Mouse (Mus musculus) intestine, embryonic 16.5 days (tissue): Measurements from ENCODE around the gene Ift81. TPM values are rescaled to one million over a fixed set of nuclear protein-coding genes. Genes with fewer than 3 reads are reported as not detected.

Experiments
- ATAC-seq: fragments of 200-750 bp; cut with Nextera tagmentation; 2 replicates; pipeline ENCODE4 v1.8.0; 2017; ENCODE audit warnings: moderate TSS enrichment, moderate library complexity
- H3K27ac ChIP-seq: fragments of 300-500 bp; sonication (generic); 2 replicates; pipeline ENCODE4 v1.5.1; 2014; ENCODE audit warnings: mild to moderate bottlenecking, low read length
- H3K27me3 ChIP-seq: fragments of 300-500 bp; sonication (generic); replicated peaks from 2 replicates; pipeline ENCODE4 v1.6.1; 2014; ENCODE audit warnings: low read length, control low read depth, mixed read lengths; ENCODE audit not compliant: control insufficient read depth, insufficient read depth
- H3K36me3 ChIP-seq: fragments of 300-500 bp; sonication (generic); 2 replicates; pipeline ENCODE4 v1.6.1; 2014; ENCODE audit warnings: low read length, control low read depth; ENCODE audit not compliant: control insufficient read depth, insufficient read depth
- H3K4me1 ChIP-seq: fragments of 300-500 bp; sonication (generic); 2 replicates; pipeline ENCODE4 v1.6.1; 2014; ENCODE audit warnings: low read length, control low read depth, mixed read lengths; ENCODE audit not compliant: control insufficient read depth, insufficient read depth
- H3K4me2 ChIP-seq: fragments of 300-500 bp; sonication (generic); 2 replicates; pipeline ENCODE4 v1.6.1; 2014; ENCODE audit warnings: low read depth, low read length, control low read depth
- H3K4me3 ChIP-seq: fragments of 300-500 bp; sonication (generic); 2 replicates; pipeline ENCODE4 v1.5.1; 2014; ENCODE audit warnings: mild to moderate bottlenecking, low read length
- H3K9ac ChIP-seq: fragments of 300-500 bp; sonication (generic); 2 replicates; pipeline ENCODE4 v1.6.1; 2014; ENCODE audit warnings: low read depth, low read length
- H3K9me3 ChIP-seq: fragments of 300-500 bp; sonication (generic); 2 replicates; pipeline ENCODE4 v1.6.1; 2016; ENCODE audit warnings: low read length, control low read depth; ENCODE audit not compliant: control insufficient read depth
- WGBS: fragments of 180-500 bp; shearing (Covaris S2); extraction: QIAGEN DNeasy Blood & Tissue Kit; methylation state at CpG from one replicate; pipeline ENCODE4 v1.1.7; 2014; 5-methylcytosine and 5-hydroxymethylcytosine counted together
- polyA plus RNA-seq: library from polyadenylated mRNA; unstranded; fragments of >200 nt; fragmentation: Nextera tagmentation; extraction: Ambion mirVana; gene quantifications from 2 replicates; pipeline ENCODE4 v1.2.1, GENCODE M21; 2015

The Ift81 gene
- polyA plus RNA-seq, 1 experiment from 2014 or later, result 24.2 TPM

DNA sequence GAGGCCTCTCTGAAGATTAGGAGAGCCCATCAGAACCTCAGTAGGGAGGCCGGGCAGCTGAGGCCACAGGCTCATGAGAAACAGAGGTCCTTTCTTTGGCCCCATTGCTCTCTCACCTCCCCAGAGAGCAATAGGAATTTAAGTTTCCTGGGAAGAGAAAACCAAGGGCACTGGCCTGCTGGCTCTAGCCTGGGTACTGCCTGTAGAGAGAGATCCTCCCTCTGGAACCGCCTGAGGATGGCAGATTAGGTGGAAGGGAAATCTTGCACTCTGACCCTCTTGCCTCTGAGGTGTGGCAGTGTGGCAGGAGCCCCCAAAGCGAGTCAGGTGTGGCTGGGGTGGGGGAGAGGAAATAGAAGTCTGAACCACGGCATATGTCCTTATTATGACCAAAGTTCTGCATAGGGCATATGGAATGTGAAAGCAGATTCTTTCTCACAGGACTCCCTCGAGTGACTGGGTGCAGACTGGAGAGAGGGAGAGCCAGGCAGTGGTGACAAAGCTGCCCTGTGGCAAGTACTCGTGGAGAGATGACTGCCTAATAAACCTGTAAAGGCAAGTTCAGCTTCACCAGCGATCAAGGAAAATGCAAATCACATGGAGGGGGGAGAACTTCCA is 95.2 kb downstream of the Ift81 start:
- H3K9ac ChIP-seq, result 0 out of 2 replicates have a peak overlapping the region, but pooled peaks have one; percentile 1
- peak overlapping the region; percentile 61 for H3K27ac ChIP-seq
- H3K4me1 ChIP-seq, result peaks cover 46% of the 10 kb centered on the region
- H3K36me3 ChIP-seq, result no peaks in the 10 kb centered on the region
- WGBS, result 38% methylated on average over 7 of the region's 7 CpGs
- no peaks in the 10 kb centered on the region for H3K9me3 ChIP-seq
- no peak overlapping the region for H3K4me3 ChIP-seq
- H3K4me2 ChIP-seq, result 0 out of 2 replicates have a peak overlapping the region, but pooled peaks have one; percentile 14
- no peaks in the 10 kb centered on the region for H3K27me3 ChIP-seq
- ATAC-seq, result peak; percentile 61

DNA sequence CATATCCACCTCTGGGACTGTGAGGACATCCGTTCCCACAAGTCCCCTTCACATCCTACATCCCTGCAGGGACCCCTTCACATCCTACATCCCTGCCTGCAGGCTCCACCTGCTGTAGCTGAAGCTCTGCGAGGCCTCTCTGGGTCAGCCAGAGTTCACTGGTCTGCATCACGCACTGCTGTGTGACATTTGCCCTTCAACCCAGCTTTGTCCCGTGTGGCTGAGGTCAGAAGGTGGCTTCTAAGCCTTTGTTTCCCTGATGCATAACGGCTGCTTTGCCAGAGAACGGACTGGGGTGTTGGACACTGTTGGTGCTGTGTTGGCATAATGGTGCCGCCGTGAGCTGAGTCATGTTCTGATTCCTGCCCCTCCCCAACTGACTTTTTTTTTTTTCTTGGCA is 96.1 kb downstream of the Ift81 start:
- H3K4me1 ChIP-seq, result peaks cover 52% of the 10 kb centered on the region
- no peaks in the 10 kb centered on the region for H3K9me3 ChIP-seq
- no peak overlapping the region for H3K4me3 ChIP-seq
- H3K9ac ChIP-seq, result no peak overlapping the region
- ATAC-seq, result no peak
- no peaks in the 10 kb centered on the region for H3K27me3 ChIP-seq
- peak overlapping the region; percentile 61 for H3K27ac ChIP-seq
- 0 out of 2 replicates have a peak overlapping the region, but pooled peaks have one; percentile 3 for H3K4me2 ChIP-seq
- WGBS, result 38% methylated on average over 8 of the region's 8 CpGs
- no peaks in the 10 kb centered on the region for H3K36me3 ChIP-seq

DNA sequence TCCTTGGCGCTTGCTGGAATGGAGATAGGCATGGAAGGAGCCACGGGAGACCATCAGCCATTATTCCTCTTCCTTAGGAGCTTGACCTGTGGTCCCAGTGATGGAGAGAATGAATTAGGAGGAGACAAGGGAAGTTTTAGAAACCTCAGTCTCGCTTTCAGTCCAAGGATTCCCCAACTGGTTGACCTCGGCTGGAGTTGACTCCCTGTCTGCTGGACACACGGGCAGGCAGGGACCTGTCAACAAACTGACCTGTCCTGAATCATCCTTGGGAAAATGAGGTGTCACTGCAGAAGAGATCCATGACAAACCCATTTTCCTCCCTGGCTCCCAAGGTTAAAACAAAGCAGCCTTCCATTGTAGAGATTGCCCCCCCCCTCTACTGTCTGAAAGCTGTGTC is 97.4 kb downstream of the Ift81 start:
- 88% methylated on average over 5 of the region's 5 CpGs for WGBS
- peaks cover 54% of the 10 kb centered on the region for H3K4me1 ChIP-seq

DNA sequence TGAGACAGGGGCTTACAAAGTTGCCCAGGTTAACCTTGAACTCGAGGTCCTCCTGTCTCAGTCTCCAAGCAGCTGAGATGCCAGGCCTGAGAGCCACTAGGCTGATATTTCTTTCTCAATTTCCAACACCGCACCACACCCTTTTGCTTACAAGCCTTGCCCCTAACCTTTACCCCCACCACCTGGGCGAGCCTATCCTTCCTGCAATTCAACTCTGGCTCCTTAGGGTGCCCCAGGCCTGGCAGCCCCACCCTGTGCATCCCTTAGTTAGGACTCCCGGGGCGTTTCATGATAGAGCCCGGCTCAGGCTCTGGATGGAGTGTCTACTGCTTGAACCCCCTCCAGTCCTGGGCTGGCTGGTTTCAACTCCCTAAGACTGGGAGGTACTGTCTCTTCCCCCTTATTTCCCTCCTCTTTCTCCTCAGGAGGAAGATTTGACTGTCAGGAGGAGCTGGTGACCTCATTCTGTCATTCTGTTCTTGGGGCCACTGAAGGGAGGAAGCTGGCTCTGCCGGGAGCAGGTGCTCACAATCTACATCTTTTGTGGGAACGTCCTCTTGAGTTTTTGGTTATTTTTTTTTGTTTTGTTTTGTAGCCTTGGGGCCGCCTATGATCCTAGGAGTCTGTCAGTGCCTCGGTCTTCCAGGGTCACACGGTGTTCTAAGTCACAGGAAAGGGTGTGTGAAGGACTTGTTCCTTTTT is 98.1 kb downstream of the Ift81 start:
- peak; percentile 86 for ATAC-seq
- H3K4me2 ChIP-seq, result peak overlapping the region; percentile 29
- no peaks in the 10 kb centered on the region for H3K9me3 ChIP-seq
- peak overlapping the region; percentile 25 for H3K27ac ChIP-seq
- H3K4me3 ChIP-seq, result 0 out of 2 replicates have a peak overlapping the region, but pooled peaks have one; percentile 3
- H3K36me3 ChIP-seq, result no peaks in the 10 kb centered on the region
- WGBS, result 62% methylated on average over 11 of the region's 11 CpGs
- H3K9ac ChIP-seq, result no peak overlapping the region
- H3K4me1 ChIP-seq, result peaks cover 60% of the 10 kb centered on the region
- H3K27me3 ChIP-seq, result no peaks in the 10 kb centered on the region

More for the DNA sequence above, 97.4 kb downstream of the Ift81 start:
- Histone ChIP-seq H3K9me3 (no peaks in the 10 kb centered on the region), H3K27ac (peak overlapping the region; percentile 25), H3K9ac (no peak overlapping the region), H3K27me3 (no peaks in the 10 kb centered on the region), H3K4me2 (no peak overlapping the region), H3K36me3 (no peaks in the 10 kb centered on the region), H3K4me3 (no peak overlapping the region)
- no peak for ATAC-seq

DNA sequence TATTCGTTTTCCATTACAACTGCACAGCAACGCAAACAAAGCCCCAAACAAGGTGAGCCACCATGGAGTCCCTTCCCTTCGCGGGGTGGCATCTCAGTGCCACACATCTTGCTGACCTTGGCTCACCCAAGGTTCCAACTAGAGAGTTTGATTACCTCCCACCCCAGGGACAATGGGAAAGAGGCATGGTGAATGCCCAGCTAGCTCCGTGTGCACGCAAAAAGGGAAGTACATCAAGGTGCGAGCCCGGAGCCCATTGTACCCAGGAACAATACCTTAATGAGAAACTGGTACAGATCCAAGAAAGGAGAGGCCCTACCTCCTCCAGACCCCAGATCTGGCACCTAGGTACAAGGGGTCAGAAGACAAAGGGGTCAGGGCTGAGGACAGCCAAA is 100.2 kb downstream of the Ift81 start:
- H3K9me3 ChIP-seq, result no peaks in the 10 kb centered on the region
- no peak overlapping the region for H3K9ac ChIP-seq
- H3K4me3 ChIP-seq, result no peak overlapping the region
- ATAC-seq, result no peak
- no peaks in the 10 kb centered on the region for H3K36me3 ChIP-seq
- H3K27me3 ChIP-seq, result no peaks in the 10 kb centered on the region
- no peak overlapping the region for H3K27ac ChIP-seq
- H3K4me2 ChIP-seq, result 0 out of 2 replicates have a peak overlapping the region, but pooled peaks have one; percentile 15
- WGBS, result 39% methylated on average over 8 of the region's 8 CpGs
- H3K4me1 ChIP-seq, result peaks cover 49% of the 10 kb centered on the region

DNA sequence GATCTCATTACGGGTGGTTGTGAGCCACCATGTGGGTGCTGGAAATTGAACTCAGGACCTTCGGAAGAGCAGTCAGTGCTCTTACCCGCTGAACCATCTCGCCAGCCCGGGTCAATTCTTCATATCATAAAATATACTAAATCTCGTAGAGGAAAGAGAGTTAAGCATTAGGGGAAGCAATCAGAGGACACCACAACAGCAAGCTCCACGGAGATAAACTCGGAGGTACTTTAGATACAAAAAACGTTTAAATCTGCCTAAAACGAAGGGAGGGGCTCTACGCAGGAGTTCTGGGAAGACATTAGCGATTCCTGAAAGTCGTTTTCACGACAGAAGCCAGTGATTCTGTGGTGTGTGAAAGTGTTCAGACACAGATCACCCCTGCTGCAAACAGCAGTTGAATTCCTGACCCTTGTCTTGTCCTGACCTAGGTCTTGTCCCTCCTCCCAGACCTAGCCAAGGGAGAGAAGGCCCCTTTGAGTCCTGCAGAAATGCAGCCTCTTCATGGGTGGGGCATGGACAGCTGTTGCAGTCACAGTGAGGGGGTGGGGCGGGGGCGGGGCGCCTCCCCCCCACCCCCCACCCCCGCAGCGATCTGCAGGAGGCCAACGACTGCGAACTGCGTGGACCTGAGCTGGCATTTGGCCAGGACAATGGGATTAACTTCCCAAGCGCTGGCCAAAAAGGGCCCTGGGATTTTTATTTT is 100.7 kb downstream of the Ift81 start:
- H3K27me3 ChIP-seq, result no peaks in the 10 kb centered on the region
- H3K4me1 ChIP-seq, result peaks cover 43% of the 10 kb centered on the region
- 40% methylated on average over 23 of the region's 23 CpGs for WGBS
- H3K27ac ChIP-seq, result no peak overlapping the region
- H3K9me3 ChIP-seq, result no peaks in the 10 kb centered on the region
- H3K9ac ChIP-seq, result peak overlapping the region; percentile 43; the same call in 1 of the 2 replicates
- ATAC-seq, result no peak
- H3K4me3 ChIP-seq, result no peak overlapping the region
- 0 out of 2 replicates have a peak overlapping the region, but pooled peaks have one; percentile 15 for H3K4me2 ChIP-seq
- no peaks in the 10 kb centered on the region for H3K36me3 ChIP-seq

DNA sequence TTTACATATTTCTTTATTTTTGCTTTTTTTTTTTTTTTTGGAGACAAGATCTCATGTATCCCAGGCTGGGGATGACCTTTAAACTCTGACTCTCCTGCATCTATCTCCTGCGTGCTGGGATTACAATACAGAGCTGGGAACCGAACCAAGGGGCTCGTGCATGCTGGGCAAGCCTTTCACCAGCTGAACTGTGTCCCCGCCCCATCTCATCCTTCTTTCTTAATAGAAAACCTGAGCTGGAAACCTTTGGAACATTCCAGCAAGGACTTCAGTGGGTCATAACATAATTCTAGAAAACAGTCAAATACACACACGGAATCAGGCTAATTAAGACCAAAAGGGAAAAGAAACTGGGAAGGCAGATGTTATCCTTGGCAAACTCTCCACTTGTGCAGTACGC is 102.3 kb downstream of the Ift81 start:
- H3K27ac ChIP-seq, result peak overlapping the region; percentile 75; the same call in 1 of the 2 replicates
- no peak overlapping the region for H3K9ac ChIP-seq
- no peak for ATAC-seq
- H3K4me1 ChIP-seq, result peaks cover 30% of the 10 kb centered on the region
- H3K9me3 ChIP-seq, result no peaks in the 10 kb centered on the region
- H3K36me3 ChIP-seq, result no peaks in the 10 kb centered on the region
- no peaks in the 10 kb centered on the region for H3K27me3 ChIP-seq
- WGBS, result 61% methylated on average over 6 of the region's 6 CpGs
- H3K4me3 ChIP-seq, result no peak overlapping the region
- H3K4me2 ChIP-seq, result no peak overlapping the region

DNA sequence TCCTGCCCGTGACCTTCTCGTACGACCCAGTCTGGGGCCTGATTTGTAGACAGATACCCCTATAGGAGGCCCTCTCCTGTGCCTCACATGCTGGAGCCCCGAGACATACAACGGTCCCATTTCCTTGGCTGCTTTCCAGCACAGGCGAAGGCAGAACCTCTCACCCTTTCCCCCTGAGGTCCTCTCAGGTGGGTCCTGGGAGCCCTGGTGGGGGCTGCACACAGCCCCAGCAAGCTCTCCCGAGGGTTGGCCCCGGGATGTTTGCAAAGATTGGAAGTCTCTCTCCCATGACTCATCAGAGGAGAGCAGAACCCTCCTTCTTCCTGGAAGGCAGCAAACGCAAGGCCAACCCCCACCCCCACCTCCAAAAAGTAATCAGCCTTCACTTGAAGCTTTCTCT is 102.9 kb downstream of the Ift81 start:
- H3K4me1 ChIP-seq, result peaks cover 29% of the 10 kb centered on the region
- no peak overlapping the region for H3K4me3 ChIP-seq
- peak overlapping the region; percentile 58 for H3K9ac ChIP-seq
- ATAC-seq, result peak; percentile 32
- no peaks in the 10 kb centered on the region for H3K9me3 ChIP-seq
- H3K27ac ChIP-seq, result peak overlapping the region; percentile 75
- H3K27me3 ChIP-seq, result no peaks in the 10 kb centered on the region
- H3K4me2 ChIP-seq, result peak overlapping the region; percentile 26
- 26% methylated on average over 9 of the region's 9 CpGs for WGBS
- H3K36me3 ChIP-seq, result no peaks in the 10 kb centered on the region

DNA sequence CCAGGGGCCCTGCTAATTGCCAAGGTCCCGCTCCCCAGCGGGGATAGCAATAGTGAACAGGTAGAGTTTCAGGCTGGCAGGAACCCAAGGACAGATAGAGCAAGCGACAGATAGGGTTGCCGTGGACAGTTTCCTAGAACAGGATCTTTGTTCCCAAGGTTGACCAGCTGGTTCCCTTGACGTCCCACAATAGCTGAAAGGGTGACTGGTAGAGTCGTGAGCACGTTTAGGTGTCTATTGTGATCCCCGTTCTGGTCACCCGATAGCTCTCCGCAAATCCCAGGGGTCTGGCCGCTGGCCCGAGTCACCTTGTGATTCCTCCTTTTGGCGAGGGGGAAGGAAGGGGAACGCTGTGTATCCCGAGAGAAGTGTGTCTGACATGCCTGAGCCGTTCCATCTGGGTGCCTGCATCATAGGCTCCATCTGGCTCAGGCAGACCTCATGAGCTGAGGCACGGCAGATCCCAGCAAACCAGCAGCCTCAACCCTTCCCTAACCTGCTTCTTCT is 103.6 kb downstream of the Ift81 start:
- Histone ChIP-seq H3K4me1 (peaks cover 23% of the 10 kb centered on the region), H3K4me2 (no peak overlapping the region), H3K36me3 (no peaks in the 10 kb centered on the region), H3K9ac (no peak overlapping the region; the same call in 1 of the 2 replicates), H3K4me3 (no peak overlapping the region), H3K27ac (peak overlapping the region; percentile 75; the same call in 1 of the 2 replicates), H3K27me3 (no peaks in the 10 kb centered on the region), H3K9me3 (no peaks in the 10 kb centered on the region)
- ATAC-seq, result peak; percentile 41; the same call in 1 of the 2 replicates
- WGBS, result 55% methylated on average over 16 of the region's 17 CpGs
